Mouse (Mus musculus) cerebellum, postnatal 36 days (tissue): ENCODE results near the gene Qrfp.

ENCODE experiments used
- DNase-seq, 2 experiments: peaks; one replicate each; pipeline ENCODE4 v3.0.0; 2021 to 2022; ENCODE audit warnings: mixed read lengths in 2 of 2

Gene Qrfp

DNA sequence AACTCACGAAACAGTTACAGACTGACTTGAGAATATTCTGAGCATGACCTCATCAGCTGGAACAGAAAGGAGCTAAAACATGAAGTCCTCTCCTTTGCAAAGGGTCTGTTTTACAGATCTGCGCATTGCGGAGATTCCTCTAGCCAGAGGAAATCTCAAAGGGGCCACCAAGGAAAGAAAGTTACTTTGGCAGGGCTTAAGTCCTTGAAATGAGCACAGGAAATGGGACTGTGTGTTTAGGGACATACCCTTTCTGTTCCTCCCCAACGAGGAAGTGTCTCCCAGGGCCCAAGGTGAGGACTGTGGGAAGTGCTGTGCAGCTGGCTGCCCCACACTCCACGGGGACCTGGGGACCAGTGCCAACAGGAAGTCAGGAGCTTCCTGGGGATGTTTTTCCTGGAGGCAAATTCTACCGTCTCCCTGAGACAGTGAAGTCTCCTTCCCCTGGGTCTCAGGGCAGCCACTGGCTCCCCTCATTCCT lies 40.7 kb downstream of the Qrfp start:
- DNase-seq: no peak

DNA sequence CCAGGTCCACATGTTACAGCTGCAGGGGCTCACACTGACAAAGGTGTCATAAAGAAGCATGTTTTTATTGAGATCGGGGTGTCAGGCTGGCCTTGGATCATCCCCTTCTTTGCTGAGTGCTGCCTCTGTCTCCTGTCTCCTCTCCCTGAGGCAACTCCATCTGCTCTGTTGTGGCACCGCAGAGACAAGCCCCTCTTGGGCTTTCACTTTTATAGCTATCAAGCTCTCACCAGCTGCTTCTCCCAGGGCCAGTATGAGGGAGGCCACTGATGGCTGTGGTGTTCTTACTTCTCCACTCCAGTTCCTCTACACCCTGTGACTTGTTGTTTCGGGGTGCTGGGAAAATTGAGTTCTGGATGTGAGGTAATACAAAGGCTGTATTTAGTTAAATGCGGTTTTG lies 41.3 kb downstream of the Qrfp start:
- DNase-seq: no peak

DNA sequence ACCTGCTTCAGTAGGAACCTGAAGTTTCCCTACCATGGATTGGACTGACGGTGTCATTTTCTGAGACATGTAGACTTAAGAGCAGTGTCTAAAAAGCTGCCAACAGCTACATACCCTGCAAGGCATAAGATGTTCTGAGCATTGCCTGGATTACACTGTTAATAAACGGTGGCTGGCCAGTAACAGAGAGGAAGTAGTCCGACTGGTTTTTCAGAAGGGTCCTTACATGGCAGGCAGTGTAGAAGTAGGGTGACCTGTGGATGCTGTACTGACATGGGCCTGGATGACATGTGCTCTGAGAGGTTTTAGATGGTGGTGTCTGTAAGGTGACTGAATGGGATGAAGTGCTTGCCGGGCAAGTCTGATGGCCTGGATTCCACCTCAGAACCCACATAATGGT lies 42.6 kb downstream of the Qrfp start:
- no peak for DNase-seq

DNA sequence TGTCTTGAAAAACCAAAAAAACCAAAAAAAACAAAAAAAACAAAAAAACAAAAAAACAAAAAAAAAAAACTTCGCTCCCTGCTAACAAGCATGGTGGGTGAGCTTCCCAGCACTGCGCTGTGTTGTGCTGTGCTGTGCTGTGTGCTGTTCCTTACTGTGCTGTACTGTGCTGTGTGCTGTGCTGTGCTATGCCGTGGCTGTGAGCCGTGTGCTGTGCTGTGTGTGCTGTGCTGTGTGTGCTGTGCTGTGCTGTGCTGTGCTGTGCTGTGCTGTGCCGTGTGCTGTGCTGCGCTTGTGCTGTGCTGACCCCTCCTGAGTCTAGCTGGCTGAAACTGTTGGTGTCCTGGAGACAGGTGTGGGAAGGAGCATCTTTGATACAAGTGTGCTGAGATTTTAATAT lies 43.3 kb downstream of the Qrfp start:
- no peak for DNase-seq

DNA sequence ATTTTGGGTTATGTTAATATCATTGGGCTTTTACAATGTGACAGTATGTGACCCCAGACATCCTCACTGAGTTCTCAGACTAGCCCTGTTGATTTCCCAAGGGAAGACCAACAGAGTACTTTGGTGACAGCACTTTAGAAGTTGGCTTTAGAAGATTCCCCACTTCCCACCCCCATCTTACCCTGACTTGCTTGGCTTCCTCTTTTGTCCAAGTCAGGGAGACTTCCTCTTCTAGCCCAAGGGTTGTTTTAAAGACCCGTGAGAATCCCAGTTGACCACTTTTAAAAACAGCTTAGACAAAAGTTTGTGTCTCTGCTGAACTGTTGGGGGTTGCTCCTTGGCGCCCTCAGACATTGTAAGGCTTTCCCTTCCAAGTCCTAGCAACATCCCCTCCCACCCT lies 47.1 kb downstream of the Qrfp start:
- DNase-seq: no peak

DNA sequence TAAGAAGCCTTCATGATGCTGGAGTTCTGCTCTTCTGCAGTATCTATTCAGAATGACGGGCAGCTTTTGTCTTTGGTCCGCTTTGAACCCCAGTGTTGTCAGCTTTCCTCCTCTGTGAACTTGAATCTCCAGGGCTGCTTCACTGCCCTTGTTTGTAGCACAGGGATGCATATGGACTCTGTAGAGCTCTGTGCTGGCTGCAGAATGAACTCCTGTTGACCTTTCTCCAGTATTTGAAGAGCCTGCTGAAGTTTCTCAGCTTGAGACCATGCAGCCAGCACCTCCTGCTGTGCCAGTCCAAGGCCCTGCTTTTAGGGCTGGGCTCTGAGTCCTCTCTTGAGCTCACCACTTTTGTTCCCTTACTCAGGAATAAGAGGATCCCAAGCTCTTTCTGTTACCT lies 47.5 kb downstream of the Qrfp start:
- DNase-seq: no peak

DNA sequence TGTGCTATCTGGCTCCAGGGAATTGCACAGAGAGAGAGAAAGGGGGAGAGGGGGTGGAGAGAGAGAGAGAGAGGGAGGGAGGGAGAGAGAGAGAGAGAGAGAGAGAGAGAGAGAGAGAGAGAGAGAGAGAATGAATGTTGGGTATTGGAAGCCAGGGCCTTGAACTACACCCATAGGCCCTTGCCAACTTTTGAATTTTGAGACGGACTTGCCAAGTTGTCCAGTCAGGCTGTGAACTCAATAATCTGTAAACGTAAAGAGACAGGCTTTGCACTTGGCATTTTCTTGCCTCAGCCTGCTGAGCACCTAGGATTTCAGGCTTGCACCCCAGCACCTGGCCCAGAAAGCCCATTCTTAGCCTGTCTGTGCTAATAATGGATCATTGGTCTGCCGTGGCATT lies 48.2 kb downstream of the Qrfp start:
- no peak for DNase-seq

DNA sequence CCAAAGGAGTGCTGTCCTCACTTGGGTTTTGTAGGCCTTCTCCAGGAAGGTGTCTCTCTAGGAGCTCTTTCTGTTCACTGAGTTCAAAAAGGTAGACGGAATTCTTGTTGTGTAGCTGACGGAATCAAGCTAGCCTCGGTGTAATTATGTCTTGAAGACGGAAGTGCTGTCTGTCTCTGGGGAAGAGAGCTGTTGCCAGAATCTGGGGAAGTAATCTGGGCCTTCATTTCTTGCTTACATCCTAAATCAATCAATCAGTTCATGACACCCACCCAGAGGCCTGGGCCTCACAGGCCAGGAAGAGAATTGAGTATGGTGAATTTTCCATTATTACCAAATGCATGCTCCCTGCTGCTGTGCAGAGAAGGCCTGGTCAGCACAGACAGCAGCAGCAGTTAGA lies 48.8 kb downstream of the Qrfp start:
- no peak for DNase-seq

DNA sequence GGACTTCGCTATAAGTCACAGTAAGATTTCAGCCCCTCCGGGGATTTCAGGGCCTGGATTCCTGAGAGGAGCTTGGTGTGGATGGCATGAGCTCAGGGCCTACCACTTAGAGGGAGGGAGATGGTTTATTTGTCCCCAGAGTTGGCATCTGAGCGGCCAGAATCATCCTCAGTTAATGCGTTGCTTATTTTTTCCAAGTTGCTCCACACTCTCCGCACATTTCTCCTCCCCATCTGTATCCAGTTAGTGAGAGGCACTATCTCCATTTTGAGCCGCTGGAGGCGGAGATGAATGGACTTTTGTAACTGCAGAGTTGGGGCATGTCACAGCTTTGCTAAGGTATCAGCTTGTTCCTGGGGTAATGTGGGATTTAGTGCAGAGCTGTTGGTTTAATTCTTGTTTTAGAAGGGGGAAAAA lies 49.3 kb downstream of the Qrfp start:
- DNase-seq: no peak

DNA sequence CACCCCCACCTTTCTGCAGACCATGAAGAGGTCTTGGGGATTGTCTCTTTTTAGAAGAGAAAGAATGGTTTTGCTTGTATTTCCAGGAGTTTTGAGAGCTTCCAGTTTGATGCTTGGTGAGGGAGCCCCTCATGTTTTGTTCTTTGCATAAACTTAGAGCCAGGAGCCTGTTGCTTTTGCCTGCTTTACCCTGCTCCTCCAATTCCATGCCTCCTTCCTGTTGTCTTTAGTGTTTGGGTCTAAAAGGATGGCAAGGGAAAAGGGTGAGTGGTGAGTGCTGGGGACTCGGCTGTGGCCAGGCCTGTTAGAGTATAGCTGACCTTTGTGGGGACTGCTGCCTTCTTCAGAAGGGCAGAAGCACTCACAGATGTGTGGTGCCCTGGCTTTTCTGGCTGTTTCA lies 49.9 kb downstream of the Qrfp start:
- DNase-seq: no peak

DNA sequence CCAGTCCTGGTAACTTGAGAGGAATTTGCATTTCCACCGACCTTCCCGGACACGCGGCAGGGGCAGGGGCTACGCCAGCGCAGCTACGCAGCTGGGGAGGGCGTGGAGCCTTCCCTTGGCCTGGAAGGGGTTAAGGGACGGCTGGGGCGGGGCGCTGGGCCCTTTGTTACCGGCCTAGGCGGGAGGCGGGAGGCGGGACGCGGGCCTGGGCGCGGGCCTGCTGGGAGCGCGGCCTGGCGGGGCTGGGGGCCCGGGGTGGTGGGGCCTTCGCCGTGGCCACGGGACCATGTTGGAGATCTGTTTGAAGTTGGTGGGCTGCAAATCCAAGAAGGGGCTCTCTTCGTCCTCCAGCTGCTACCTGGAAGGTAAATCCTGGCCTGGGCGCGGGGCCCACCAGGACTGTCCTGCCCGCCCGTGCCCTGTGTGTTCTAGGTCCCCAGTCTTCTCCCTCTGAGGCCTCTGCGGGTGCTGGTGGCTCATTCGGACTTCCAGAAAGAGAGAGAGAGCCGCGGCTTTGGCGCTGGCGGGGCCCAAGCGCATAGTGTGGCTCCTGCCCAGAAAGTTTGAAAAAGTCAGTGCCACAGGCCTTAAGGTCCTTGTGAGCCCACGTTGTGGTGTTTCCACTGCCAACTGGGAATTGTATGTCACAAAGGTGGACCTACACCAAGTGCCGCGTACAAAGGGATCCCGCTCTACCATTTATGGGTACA lies 50.5 kb downstream of the Qrfp start:
- DNase-seq: peak; percentile 29 to 48

DNA sequence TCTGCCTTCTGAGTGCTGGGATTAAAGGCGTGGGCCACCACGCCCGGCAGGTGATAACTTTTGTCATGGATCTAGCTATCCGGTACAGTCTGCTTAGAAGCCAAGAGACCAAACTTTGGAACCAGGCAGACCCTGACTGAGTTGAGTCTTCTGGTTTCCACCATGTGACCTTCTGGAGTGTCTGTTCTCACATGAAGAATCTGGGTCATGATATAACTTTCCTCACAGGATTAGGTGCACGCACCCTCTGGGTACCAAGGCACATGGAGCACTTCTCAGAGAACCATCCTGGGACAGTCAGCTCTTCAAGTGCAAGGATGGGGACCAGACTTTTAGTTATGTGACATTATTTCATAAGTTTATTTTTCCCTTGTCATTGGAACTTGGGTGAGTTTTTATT lies 51.4 kb downstream of the Qrfp start:
- no peak for DNase-seq

DNA sequence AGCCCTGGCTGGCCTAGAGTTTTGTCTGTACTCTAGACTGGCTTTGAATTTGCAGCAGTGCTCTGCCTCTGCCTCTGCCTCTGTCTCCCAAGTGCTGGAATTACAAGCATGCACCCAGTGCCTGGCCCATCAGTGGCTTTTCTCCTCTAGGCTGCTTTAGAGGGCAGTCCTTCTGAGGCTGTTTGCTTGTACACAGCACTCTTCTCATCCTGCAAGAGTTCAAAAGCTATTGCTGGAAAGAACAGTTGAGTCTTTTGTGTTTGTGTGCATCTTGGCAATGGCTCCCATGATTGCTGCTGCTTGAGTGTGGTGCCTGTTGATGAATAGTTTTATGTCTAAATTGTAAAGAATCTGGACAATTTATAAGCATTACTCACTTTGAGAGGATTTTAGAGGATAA lies 52.9 kb downstream of the Qrfp start:
- DNase-seq: no peak
